Mouse (Mus musculus): ENCODE data around the gene Timm50. TPM values are rescaled to one million over a fixed set of nuclear protein-coding genes. Genes with fewer than 3 reads are reported as not detected.

The Timm50 gene
- polyA plus RNA-seq (2015; fragmentation: Nextera tagmentation; extraction: Ambion mirVana) = 125 and 131 TPM in 2 replicates

- ATAC-seq (ENCODE audit: low read depth) = peak; percentile 95
- H3K4me3 ChIP-seq = peak within 1 kb of the TSS; percentile 92
- H3K4me1 ChIP-seq (replicated peaks) = peaks cover 30% of the 10 kb centered on the region
- peak within 1 kb of the TSS; percentile 73 for H3K27ac ChIP-seq (replicated peaks)
- H3K4me2 ChIP-seq = peak within 1 kb of the TSS; percentile 94
- peaks cover 65% of the 10 kb centered on the region for H3K36me3 ChIP-seq
- under 1% methylated on average over 45 of the region's 45 CpGs for WGBS
- no peaks in the 10 kb centered on the region for H3K9me3 ChIP-seq
- H3K9ac ChIP-seq = peak within 1 kb of the TSS; percentile 87
- no peaks in the 10 kb centered on the region for H3K27me3 ChIP-seq
Measured at GRCm38 (mm10) chr7:28311926-28312543, at the start of gene Timm50. Gene Timm50, minus strand, starts transcription at chr7:28312072.

DNA sequence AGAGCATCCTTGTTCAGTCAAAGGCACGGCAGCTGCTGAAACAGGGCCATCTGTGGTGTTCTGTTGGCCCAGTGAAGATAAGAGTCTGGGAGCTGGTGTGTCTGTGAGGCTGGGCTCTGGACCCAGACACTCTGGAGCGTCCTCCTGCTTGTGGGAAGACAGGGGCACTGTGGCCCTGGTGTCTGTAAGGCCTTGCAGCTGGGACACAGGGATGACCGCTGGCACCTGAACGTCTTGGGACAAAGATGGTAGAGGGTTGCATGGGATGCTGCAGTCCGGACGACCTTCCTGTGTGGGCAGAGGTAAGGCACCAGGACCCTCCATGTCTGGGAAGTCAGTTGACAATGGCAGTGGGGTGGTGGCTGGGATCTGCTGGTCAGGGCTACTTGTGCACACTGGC lies 48.4 kb upstream of the Timm50 start:
- Histone ChIP-seq H3K4me1 (replicated peaks) (peaks cover 24% of the 10 kb centered on the region), H3K4me3 (no peak overlapping the region), H3K27ac (replicated peaks) (no peak overlapping the region), H3K4me2 (no peak overlapping the region), H3K9me3 (no peaks in the 10 kb centered on the region), H3K27me3 (no peaks in the 10 kb centered on the region), H3K36me3 (peaks cover 65% of the 10 kb centered on the region), H3K9ac (no peak overlapping the region)
- no peak for ATAC-seq (ENCODE audit: low read depth)
- 92% methylated on average over 6 of the region's 6 CpGs for WGBS

GRCm38 (mm10) chr7:28359854-28360253 lies 48.0 kb upstream of the Timm50 start:
- ATAC-seq (ENCODE audit: low read depth) = no peak
- H3K27me3 ChIP-seq = no peaks in the 10 kb centered on the region
- WGBS = 91% methylated on average over 10 of the region's 10 CpGs
- H3K9ac ChIP-seq = no peak overlapping the region
- peaks cover 24% of the 10 kb centered on the region for H3K4me1 ChIP-seq (replicated peaks)
- no peak overlapping the region for H3K4me2 ChIP-seq
- no peak overlapping the region for H3K27ac ChIP-seq (replicated peaks)
- H3K9me3 ChIP-seq = no peaks in the 10 kb centered on the region
- H3K4me3 ChIP-seq = no peak overlapping the region
- H3K36me3 ChIP-seq = peaks cover 64% of the 10 kb centered on the region

DNA sequence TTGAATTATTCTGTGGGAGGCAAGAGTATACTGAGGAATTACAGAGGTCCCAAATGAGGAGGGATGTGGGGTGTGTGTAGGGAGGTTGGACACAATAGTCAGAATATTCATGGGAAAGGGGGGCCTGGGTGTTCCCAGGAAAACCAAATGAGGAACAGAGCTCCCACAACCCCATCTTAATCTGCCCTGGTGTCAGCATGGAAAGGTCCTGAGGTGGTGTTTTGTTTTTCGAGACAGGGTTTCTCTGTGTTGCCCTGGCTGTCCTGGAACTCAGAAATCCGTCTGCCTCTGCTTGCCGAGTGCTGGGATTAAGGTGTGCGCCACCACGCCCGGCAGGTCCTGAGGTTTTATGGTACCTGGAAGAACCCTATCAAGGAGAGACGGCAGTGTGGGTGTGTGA lies 46.6 kb upstream of the Timm50 start:
- WGBS = 77% methylated on average over 7 of the region's 7 CpGs
- no peak for ATAC-seq (ENCODE audit: low read depth)
- Histone ChIP-seq H3K9me3 (no peaks in the 10 kb centered on the region), H3K4me3 (no peak overlapping the region), H3K4me1 (replicated peaks) (peaks cover 24% of the 10 kb centered on the region), H3K27me3 (no peaks in the 10 kb centered on the region), H3K4me2 (no peak overlapping the region), H3K36me3 (peaks cover 64% of the 10 kb centered on the region), H3K9ac (peak overlapping the region; percentile 14; the same call in 1 of the 2 replicates), H3K27ac (replicated peaks) (0 out of 2 replicates have a peak overlapping the region, but pooled peaks have one; percentile 52)

DNA sequence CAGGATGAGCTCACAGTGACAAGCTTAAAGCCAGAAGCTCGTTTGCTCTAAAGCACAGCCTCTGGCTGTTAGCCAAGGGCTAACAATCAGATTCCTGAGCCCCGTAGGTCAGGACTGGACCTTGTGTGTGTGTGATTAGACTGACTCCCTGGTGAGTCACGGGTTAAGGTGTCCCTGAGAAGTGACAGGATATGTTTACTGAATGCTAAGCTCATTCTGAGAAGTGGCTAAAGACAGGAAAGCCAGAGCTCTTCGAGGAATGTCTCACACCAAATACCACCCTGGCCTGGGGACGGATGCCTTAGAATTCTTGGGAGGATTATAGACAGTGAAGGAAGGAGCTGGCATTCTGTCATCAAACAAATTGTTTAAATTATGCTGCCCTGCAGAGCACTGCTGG lies 46.1 kb upstream of the Timm50 start:
- Histone ChIP-seq H3K9me3 (no peaks in the 10 kb centered on the region), H3K9ac (peak overlapping the region; percentile 14; the same call in 1 of the 2 replicates), H3K4me1 (replicated peaks) (peaks cover 24% of the 10 kb centered on the region), H3K36me3 (peaks cover 66% of the 10 kb centered on the region), H3K4me3 (no peak overlapping the region), H3K27me3 (no peaks in the 10 kb centered on the region), H3K4me2 (no peak overlapping the region), H3K27ac (replicated peaks) (0 out of 2 replicates have a peak overlapping the region, but pooled peaks have one; percentile 52)
- ATAC-seq (ENCODE audit: low read depth) = no peak
- 25% methylated on average over 5 of the region's 5 CpGs for WGBS

- Histone ChIP-seq H3K9me3 (no peaks in the 10 kb centered on the region), H3K27ac (replicated peaks) (peak overlapping the region; percentile 34; the same call in 1 of the 2 replicates), H3K36me3 (peaks cover 65% of the 10 kb centered on the region), H3K27me3 (no peaks in the 10 kb centered on the region), H3K9ac (0 out of 2 replicates have a peak overlapping the region, but pooled peaks have one; percentile 10), H3K4me1 (replicated peaks) (peaks cover 26% of the 10 kb centered on the region), H3K4me2 (no peak overlapping the region), H3K4me3 (no peak overlapping the region)
- peak; percentile 37; the same call in 1 of the 2 replicates for ATAC-seq (ENCODE audit: low read depth)
- 2% methylated on average over 5 of the region's 5 CpGs for WGBS
Measured at GRCm38 (mm10) chr7:28356981-28357380, 45.1 kb upstream of the Timm50 start.

DNA sequence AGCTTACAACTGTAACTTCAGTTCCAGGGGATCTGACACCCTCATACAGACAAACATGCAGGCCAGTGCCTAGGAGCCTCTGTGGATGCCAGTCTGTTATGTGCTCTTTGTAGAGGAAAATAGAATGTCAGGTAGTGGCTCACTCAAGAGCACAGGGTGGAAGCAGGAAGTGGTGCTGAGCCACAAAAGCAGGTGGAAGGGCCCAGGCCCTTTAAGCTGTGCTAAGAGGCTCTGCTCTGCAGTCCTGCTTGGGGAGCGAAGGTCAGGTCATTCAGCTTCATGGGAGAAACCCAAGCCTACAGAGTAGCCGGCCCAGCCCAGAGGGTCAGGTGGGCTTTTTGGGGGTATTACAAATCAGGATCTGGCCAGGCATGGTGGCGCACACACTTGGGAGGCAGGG lies 43.3 kb upstream of the Timm50 start:
- WGBS = 92% methylated on average over 3 of the region's 3 CpGs
- ATAC-seq (ENCODE audit: low read depth) = no peak
- H3K36me3 ChIP-seq = peaks cover 52% of the 10 kb centered on the region
- no peak overlapping the region for H3K27ac ChIP-seq (replicated peaks)
- no peaks in the 10 kb centered on the region for H3K27me3 ChIP-seq
- H3K4me3 ChIP-seq = no peak overlapping the region
- no peak overlapping the region for H3K9ac ChIP-seq
- H3K4me2 ChIP-seq = no peak overlapping the region
- H3K9me3 ChIP-seq = no peaks in the 10 kb centered on the region
- peaks cover 36% of the 10 kb centered on the region for H3K4me1 ChIP-seq (replicated peaks)

DNA sequence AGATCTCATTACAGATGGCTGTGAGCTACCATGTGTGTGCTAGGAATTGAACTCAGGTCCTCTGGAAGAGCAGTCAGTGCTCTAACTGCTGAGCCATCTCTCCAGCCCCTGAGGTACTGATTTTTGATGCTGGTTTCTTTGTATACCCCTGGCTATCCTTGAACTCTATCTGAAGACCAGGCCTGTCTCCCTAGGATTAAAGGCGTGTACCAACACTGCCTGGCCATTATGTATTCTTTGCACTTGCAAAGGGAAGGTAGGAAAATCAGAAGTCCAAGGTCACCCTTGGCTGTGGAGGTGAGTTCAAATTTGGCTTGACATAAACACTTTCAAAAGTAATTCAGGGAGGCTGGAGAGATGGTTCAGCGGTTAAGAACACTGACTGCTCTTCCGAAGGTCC lies 42.7 kb upstream of the Timm50 start:
- peaks cover 41% of the 10 kb centered on the region for H3K4me1 ChIP-seq (replicated peaks)
- peaks cover 45% of the 10 kb centered on the region for H3K36me3 ChIP-seq
- no peak overlapping the region for H3K4me2 ChIP-seq
- H3K9ac ChIP-seq = no peak overlapping the region
- ATAC-seq (ENCODE audit: low read depth) = no peak
- H3K4me3 ChIP-seq = no peak overlapping the region
- WGBS = 91% methylated on average over 3 of the region's 3 CpGs
- H3K27ac ChIP-seq (replicated peaks) = no peak overlapping the region
- no peaks in the 10 kb centered on the region for H3K27me3 ChIP-seq
- H3K9me3 ChIP-seq = no peaks in the 10 kb centered on the region

- 85% methylated on average over 3 of the region's 3 CpGs for WGBS
- H3K4me2 ChIP-seq = no peak overlapping the region
- no peak overlapping the region for H3K4me3 ChIP-seq
- H3K27me3 ChIP-seq = no peaks in the 10 kb centered on the region
- no peak overlapping the region for H3K9ac ChIP-seq
- H3K27ac ChIP-seq (replicated peaks) = no peak overlapping the region
- H3K9me3 ChIP-seq = no peaks in the 10 kb centered on the region
- peaks cover 41% of the 10 kb centered on the region for H3K36me3 ChIP-seq
- H3K4me1 ChIP-seq (replicated peaks) = peaks cover 43% of the 10 kb centered on the region
- ATAC-seq (ENCODE audit: low read depth) = no peak
Measured at GRCm38 (mm10) chr7:28354113-28354581, 42.3 kb upstream of the Timm50 start.

GRCm38 (mm10) chr7:28353267-28353666 lies 41.4 kb upstream of the Timm50 start:
- Histone ChIP-seq H3K9ac (no peak overlapping the region), H3K27me3 (no peaks in the 10 kb centered on the region), H3K27ac (replicated peaks) (no peak overlapping the region), H3K4me3 (no peak overlapping the region), H3K4me1 (replicated peaks) (peaks cover 35% of the 10 kb centered on the region), H3K4me2 (no peak overlapping the region), H3K9me3 (no peaks in the 10 kb centered on the region), H3K36me3 (peaks cover 37% of the 10 kb centered on the region)
- 97% methylated on average over 2 of the region's 2 CpGs for WGBS
- ATAC-seq (ENCODE audit: low read depth) = no peak

- peaks cover 22% of the 10 kb centered on the region for H3K4me1 ChIP-seq (replicated peaks)
Measured at GRCm38 (mm10) chr7:28351676-28352191, 39.9 kb upstream of the Timm50 start.

DNA sequence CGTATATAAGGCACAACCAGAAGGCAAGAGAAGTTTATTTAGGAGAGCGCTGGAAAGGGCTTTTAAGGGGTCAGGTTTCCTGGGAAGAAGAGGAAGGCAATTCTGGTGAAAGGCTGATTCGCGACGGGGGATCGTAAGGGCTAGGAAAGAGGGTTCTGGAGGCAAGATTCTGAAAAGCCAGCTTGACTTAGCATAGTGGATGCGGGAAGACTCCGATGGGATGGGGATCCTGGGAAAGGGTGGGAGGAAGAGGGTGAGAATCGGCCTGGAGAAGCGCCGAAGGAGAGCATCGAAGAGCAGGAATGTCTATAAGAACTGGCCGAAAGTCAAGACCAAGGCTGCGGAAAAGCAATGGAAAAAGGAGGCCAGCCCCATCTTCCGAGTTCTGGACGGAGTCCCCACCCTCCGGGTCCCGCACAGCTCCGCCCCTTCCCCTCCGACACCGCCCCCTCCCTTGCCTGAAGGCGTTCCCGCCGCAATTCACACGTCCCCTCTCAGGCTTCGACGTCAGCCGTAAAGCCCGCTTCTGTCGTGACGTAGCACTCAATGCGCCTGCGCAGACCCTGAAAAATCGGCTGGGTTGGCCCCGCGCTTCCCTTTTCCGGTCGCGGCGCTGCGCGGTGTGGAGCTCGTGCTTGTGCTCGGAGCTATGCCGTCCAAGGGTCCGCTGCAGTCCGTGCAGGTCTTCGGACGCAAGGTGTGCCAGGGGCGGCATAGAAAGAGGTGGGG lies 38.4 kb upstream of the Timm50 start, which contains the start of gene Rps16:
TSS of gene Rps16 (plus strand) at position 498 of the 729 bp plus-strand sequence.
- under 1% methylated on average over 50 of the region's 50 CpGs for WGBS
- Histone ChIP-seq H3K4me2 (peak within 1 kb of the TSS; percentile 93), H3K4me1 (replicated peaks) (peaks cover 20% of the 10 kb centered on the region), H3K9me3 (no peaks in the 10 kb centered on the region), H3K4me3 (peak within 1 kb of the TSS; percentile 67), H3K36me3 (peaks cover 36% of the 10 kb centered on the region), H3K27ac (replicated peaks) (peak within 1 kb of the TSS; percentile 92), H3K27me3 (no peaks in the 10 kb centered on the region), H3K9ac (peak within 1 kb of the TSS; percentile 95)
- peak; percentile 94 for ATAC-seq (ENCODE audit: low read depth)

More at GRCm38 (mm10) chr7:28351676-28352191, 39.9 kb upstream of the Timm50 start:
- Histone ChIP-seq H3K27ac (replicated peaks) (no peak overlapping the region), H3K9ac (peak overlapping the region; percentile 95), H3K4me3 (peak overlapping the region; percentile 67), H3K9me3 (no peaks in the 10 kb centered on the region), H3K27me3 (no peaks in the 10 kb centered on the region), H3K4me2 (peak overlapping the region; percentile 93), H3K36me3 (peaks cover 37% of the 10 kb centered on the region)
- no peak for ATAC-seq (ENCODE audit: low read depth)
- 46% methylated on average over 4 of the region's 4 CpGs for WGBS
